15 mouse cellular contexts compared by ENCODE assay signal in genomic region chr2:5670146-5670545, GRCm38 (mm10).
"Had no signal": no experiment of that assay in that cellular context is flagged by ENCODE, and none has a peak within 500 bp of the region (broad histone marks: within the 10 kb centered on the region; RNA-seq: fewer than 3 reads in every experiment).

No protein-coding gene starts in this region.

- H3K9me3 ChIP-seq: kidney, embryonic 15.5 days; limb, embryonic 15.5 days had no signal

- ATAC-seq: intestine, embryonic 16.5 days; lung, postnatal 0 days had no signal

- DNase-seq: kidney, adult 2 months; kidney, postnatal 14 days; lung, adult 2 months; lung, postnatal 36 days; midbrain, embryonic 14.5 days; retina, postnatal 1 day; right cerebral cortex, postnatal 4 days; spleen, adult 18-20 months; thymus, adult 18-20 months; thymus, postnatal 14 days had no signal

- H3K9ac ChIP-seq: kidney, embryonic 15.5 days; limb, embryonic 15.5 days; neural tube, embryonic 13.5 days had no signal

- H3K4me1 ChIP-seq: kidney, embryonic 15.5 days; neural tube, embryonic 13.5 days had no signal

- H3K27me3 ChIP-seq: kidney, embryonic 15.5 days; limb, embryonic 15.5 days; neural tube, embryonic 13.5 days had no signal

- H3K36me3 ChIP-seq: kidney, embryonic 15.5 days; limb, embryonic 15.5 days; neural tube, embryonic 13.5 days had no signal

- H3K4me3 ChIP-seq: kidney, embryonic 15.5 days; limb, embryonic 15.5 days; neural tube, embryonic 13.5 days had no signal

- H3K4me2 ChIP-seq: kidney, embryonic 15.5 days; limb, embryonic 15.5 days; neural tube, embryonic 13.5 days had no signal

- H3K27ac ChIP-seq: kidney, embryonic 15.5 days; limb, embryonic 15.5 days; neural tube, embryonic 13.5 days had no signal
